ENCODE assay signal across 8 mouse cellular contexts in the genomic region with DNA sequence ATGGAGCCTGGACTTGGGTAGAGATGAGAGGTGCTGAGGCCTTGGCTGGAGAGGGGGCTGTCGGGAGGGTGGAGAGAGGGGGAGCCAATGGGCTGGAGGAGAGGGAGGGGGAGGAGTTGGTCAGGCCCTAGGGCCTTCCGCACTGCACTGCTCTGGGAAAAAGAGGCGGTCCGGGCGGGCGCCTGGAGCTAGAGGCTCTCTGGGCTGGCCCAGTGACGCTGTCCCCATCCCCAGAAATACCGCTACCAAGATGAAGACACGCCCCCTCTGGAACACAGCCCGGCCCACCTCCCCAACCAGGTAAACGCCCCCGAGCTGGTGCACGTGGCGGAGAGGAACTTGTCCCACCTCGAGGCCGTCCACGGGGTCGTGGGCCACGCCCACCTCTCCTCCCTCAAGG. TPM values are rescaled to one million over a fixed set of nuclear protein-coding genes. Genes with fewer than 3 reads are reported as not detected.
DNase-seq lines count a peak whose midpoint lies in the region; ATAC-seq and TF ChIP-seq lines count a peak whose summit lies in the region.

No protein-coding gene starts in this region.

- H3K27me3 ChIP-seq in forebrain, embryonic 14.5 days (replicated peaks; ENCODE audit: control insufficient read depth, insufficient read depth, low read length) = no peaks in the 10 kb centered on the region
- no peaks in the 10 kb centered on the region for H3K27me3 ChIP-seq in hindbrain, embryonic 10.5 days (ENCODE audit: insufficient read depth, poor library complexity, severe bottlenecking)
- peaks cover 27% of the 10 kb centered on the region for H3K27me3 ChIP-seq in liver, embryonic 14.5 days (ENCODE audit: control insufficient read depth, insufficient read depth, low read length)

- peak overlapping the region; percentile 98; the same call in 1 of the 2 replicates for H3K27ac ChIP-seq in forebrain, embryonic 14.5 days (ENCODE audit: low read depth, low read length)
- H3K27ac ChIP-seq in hindbrain, embryonic 10.5 days = peak overlapping the region; percentile 90
- H3K27ac ChIP-seq in liver, embryonic 14.5 days = no peak overlapping the region

- DNase-seq in ES-CJ7 (ENCODE audit: low read depth, low spot score) (peak; percentile 86), adipocyte (ENCODE audit: low spot score) (peak; percentile 42)
- peak; percentile 65 for DNase-seq in forebrain, embryonic 14.5 days (ENCODE audit: low spot score)
- DNase-seq in hindbrain, embryonic 10.5 days (ENCODE audit: low spot score) = peak; percentile 68
- DNase-seq in liver, embryonic 14.5 days (ENCODE audit: low read depth in 3 of 3, low spot score in 3 of 3) = no peak
- DNase-seq in right cerebral cortex, postnatal 4 days = peak; percentile 50
- DNase-seq in ovary, postnatal 14 days (ENCODE audit: low spot score) = no peak
- DNase-seq in ovary, adult 18-20 months (ENCODE audit: low spot score) = no peak

- H3K9ac ChIP-seq in forebrain, embryonic 14.5 days (ENCODE audit: low read length) = peak overlapping the region; percentile 59
- no peak overlapping the region for H3K9ac ChIP-seq in liver, embryonic 14.5 days (replicated peaks)

- WGBS in forebrain, embryonic 14.5 days = 3% methylated on average over 16 of the region's 19 CpGs
- WGBS in hindbrain, embryonic 10.5 days = under 1% methylated on average over 19 of the region's 19 CpGs
- 28% methylated on average over 19 of the region's 19 CpGs for WGBS in liver, embryonic 14.5 days (ENCODE audit: insufficient replicate concordance)

- H3K9me3 ChIP-seq in forebrain, embryonic 14.5 days (replicated peaks; ENCODE audit: control insufficient read depth, low read length) = no peaks in the 10 kb centered on the region
- H3K9me3 ChIP-seq in hindbrain, embryonic 10.5 days = no peaks in the 10 kb centered on the region
- H3K9me3 ChIP-seq in liver, embryonic 14.5 days (ENCODE audit: control insufficient read depth, low read length) = no peaks in the 10 kb centered on the region

- peaks cover 13% of the 10 kb centered on the region for H3K36me3 ChIP-seq in forebrain, embryonic 14.5 days (ENCODE audit: control insufficient read depth, insufficient read depth, low read length)
- peaks cover 14% of the 10 kb centered on the region for H3K36me3 ChIP-seq in hindbrain, embryonic 10.5 days
- no peaks in the 10 kb centered on the region for H3K36me3 ChIP-seq in liver, embryonic 14.5 days (replicated peaks; ENCODE audit: control insufficient read depth, insufficient read depth, low read depth)

- peak overlapping the region; percentile 20 for H3K4me3 ChIP-seq in forebrain, embryonic 14.5 days (ENCODE audit: low read depth, low read length)
- H3K4me3 ChIP-seq in hindbrain, embryonic 10.5 days = peak overlapping the region; percentile 54
- H3K4me3 ChIP-seq in liver, embryonic 14.5 days (ENCODE audit: insufficient read depth in 1 of 2, low read depth in 2 of 2, low read length in 2 of 2) = no peak overlapping the region

- no peak for TF ChIP-seq CTCF in liver, embryonic 14.5 days (IDR thresholded peaks at IDR 0.05; ENCODE audit: low read depth)

- peaks cover 73% of the 10 kb centered on the region for H3K4me1 ChIP-seq in forebrain, embryonic 14.5 days (ENCODE audit: control insufficient read depth, insufficient read depth, low read length)
- peaks cover 97% of the 10 kb centered on the region for H3K4me1 ChIP-seq in hindbrain, embryonic 10.5 days (replicated peaks)
- peaks cover 3 to 19% of the 10 kb centered on the region in 2 experiments; a peak in 3 of 4 replicates for H3K4me1 ChIP-seq in liver, embryonic 14.5 days (replicated peaks; ENCODE audit: control insufficient read depth in 2 of 2, insufficient read depth in 2 of 2, low read length in 1 of 2)

- H3K4me2 ChIP-seq in forebrain, embryonic 14.5 days (ENCODE audit: low read length) = peak overlapping the region; percentile 59
- peak overlapping the region; percentile 26; the same call in 1 of the 2 replicates for H3K4me2 ChIP-seq in liver, embryonic 14.5 days (ENCODE audit: low read depth)

- TF ChIP-seq EP300 in liver, embryonic 14.5 days (IDR thresholded peaks at IDR 0.05; ENCODE audit: low read depth) = no peak

- ATAC-seq in forebrain, embryonic 14.5 days = no peak
- ATAC-seq in liver, embryonic 14.5 days (ENCODE audit: insufficient read depth) = peak; percentile 36; the same call in 1 of the 2 replicates

RNA-seq across cellular contexts. Expression of gene Dlg4, which starts 9.9 kb away (rescaled TPM):
- polyA plus RNA-seq in forebrain, embryonic 14.5 days (2014; fragmentation: Nextera tagmentation; extraction: Ambion mirVana) = 19.3 and 21.0 TPM in 2 replicates
- 16.4 and 19.9 TPM in 2 replicates for polyA plus RNA-seq in hindbrain, embryonic 10.5 days (2016; fragmentation: Nextera tagmentation; extraction: Ambion mirVana)
- 1.5 and 1.9 TPM in 2 replicates for polyA plus RNA-seq in liver, embryonic 14.5 days (2012; rRNA removed)
- polyA plus RNA-seq in liver, embryonic 14.5 days (2014; fragmentation: Nextera tagmentation; extraction: Ambion mirVana) = 0.33 and 0.54 TPM in 2 replicates

RNA-seq across cellular contexts. Expression of gene Acadvl, which starts 11.5 kb away (rescaled TPM):
- polyA plus RNA-seq in forebrain, embryonic 14.5 days (2014; fragmentation: Nextera tagmentation; extraction: Ambion mirVana) = 53.3 and 58.4 TPM in 2 replicates
- polyA plus RNA-seq in hindbrain, embryonic 10.5 days (2016; fragmentation: Nextera tagmentation; extraction: Ambion mirVana) = 44.9 and 51.7 TPM in 2 replicates
- 27.8 and 40.6 TPM in 2 replicates for polyA plus RNA-seq in liver, embryonic 14.5 days (2012; rRNA removed)
- 84.1 and 98.1 TPM in 2 replicates for polyA plus RNA-seq in liver, embryonic 14.5 days (2014; fragmentation: Nextera tagmentation; extraction: Ambion mirVana)

RNA-seq across cellular contexts. Expression of gene Dvl2, which starts 26.3 kb away (rescaled TPM):
- polyA plus RNA-seq in forebrain, embryonic 14.5 days (2014; fragmentation: Nextera tagmentation; extraction: Ambion mirVana) = 19.7 and 25.7 TPM in 2 replicates
- polyA plus RNA-seq in hindbrain, embryonic 10.5 days (2016; fragmentation: Nextera tagmentation; extraction: Ambion mirVana) = 50.3 and 51.8 TPM in 2 replicates
- polyA plus RNA-seq in liver, embryonic 14.5 days (2012; rRNA removed) = 4.2 and 4.6 TPM in 2 replicates
- 3.4 and 4.2 TPM in 2 replicates for polyA plus RNA-seq in liver, embryonic 14.5 days (2014; fragmentation: Nextera tagmentation; extraction: Ambion mirVana)

RNA-seq across cellular contexts. Expression of gene Asgr1, which starts 27.2 kb away (rescaled TPM):
- polyA plus RNA-seq in forebrain, embryonic 14.5 days (2014; fragmentation: Nextera tagmentation; extraction: Ambion mirVana) = 2.0 and 2.1 TPM in 2 replicates
- polyA plus RNA-seq in hindbrain, embryonic 10.5 days (2016; fragmentation: Nextera tagmentation; extraction: Ambion mirVana) = 0.68 and 1.3 TPM in 2 replicates
- 1.3 TPM in 2 replicates for polyA plus RNA-seq in liver, embryonic 14.5 days (2012; rRNA removed)
- polyA plus RNA-seq in liver, embryonic 14.5 days (2014; fragmentation: Nextera tagmentation; extraction: Ambion mirVana) = 2.6 and 4.1 TPM in 2 replicates

RNA-seq across cellular contexts. Expression of gene Phf23, which starts 31.1 kb away (rescaled TPM):
- 49.4 and 49.6 TPM in 2 replicates for polyA plus RNA-seq in forebrain, embryonic 14.5 days (2014; fragmentation: Nextera tagmentation; extraction: Ambion mirVana)
- polyA plus RNA-seq in hindbrain, embryonic 10.5 days (2016; fragmentation: Nextera tagmentation; extraction: Ambion mirVana) = 93.7 and 98.1 TPM in 2 replicates
- 10.8 and 14.8 TPM in 2 replicates for polyA plus RNA-seq in liver, embryonic 14.5 days (2012; rRNA removed)
- 11.9 and 12.1 TPM in 2 replicates for polyA plus RNA-seq in liver, embryonic 14.5 days (2014; fragmentation: Nextera tagmentation; extraction: Ambion mirVana)

Comparison
In these comparisons a context has a peak if more than half of its experiments do, and no peak if none do; other contexts are left out.
1. DNase-seq: peak in ES-CJ7 (single experiment), adipocyte (single experiment), forebrain, embryonic 14.5 days (single experiment), hindbrain, embryonic 10.5 days (single experiment) and right cerebral cortex, postnatal 4 days (single experiment); none in liver, embryonic 14.5 days (0 of 3), ovary, postnatal 14 days (single experiment) and ovary, adult 18-20 months (single experiment).
2. H3K4me3 ChIP-seq: peak in forebrain, embryonic 14.5 days (single experiment) and hindbrain, embryonic 10.5 days (single experiment); none in liver, embryonic 14.5 days (0 of 2).